Mouse (Mus musculus) kidney, postnatal 10 days (tissue): Measurements from ENCODE around the gene Serpini1.
"Not testable (repeated sequence)": the region's sequence is repeated elsewhere in the genome, so short reads cannot be mapped to it uniquely, and the experiment has no call there.

ENCODE experiments used
- DNase-seq: peaks from one replicate; pipeline ENCODE4 v3.0.0; 2021; ENCODE audit warnings: mixed read lengths

The Serpini1 gene

GRCm38 (mm10) chr3:75639546-75639945 lies 82.2 kb downstream of the Serpini1 start:
- no peak for DNase-seq

- DNase-seq = no peak
Observed at GRCm38 (mm10) chr3:75647542-75647941, 90.2 kb downstream of the Serpini1 start.

GRCm38 (mm10) chr3:75648226-75648625 lies 90.9 kb downstream of the Serpini1 start:
- DNase-seq = no peak

- not testable (repeated sequence) for DNase-seq
Observed at GRCm38 (mm10) chr3:75650416-75651154, 93.2 kb downstream of the Serpini1 start.

- DNase-seq = no peak
Observed at GRCm38 (mm10) chr3:75651603-75652115, 94.3 kb downstream of the Serpini1 start.

- DNase-seq = not testable (repeated sequence)
Observed at GRCm38 (mm10) chr3:75653901-75654300, 96.6 kb downstream of the Serpini1 start.

- no peak for DNase-seq
Observed at GRCm38 (mm10) chr3:75655578-75656344, 98.4 kb downstream of the Serpini1 start.

- no peak for DNase-seq
Observed at GRCm38 (mm10) chr3:75666962-75667361, 109.6 kb downstream of the Serpini1 start.

- no peak for DNase-seq
Observed at GRCm38 (mm10) chr3:75670425-75670824, 113.1 kb downstream of the Serpini1 start.

- no peak for DNase-seq
Observed at GRCm38 (mm10) chr3:75682881-75683280, 125.5 kb downstream of the Serpini1 start.

GRCm38 (mm10) chr3:75686775-75687174 lies 129.4 kb downstream of the Serpini1 start:
- no peak for DNase-seq

- DNase-seq = no peak
Observed at GRCm38 (mm10) chr3:75687187-75687825, 130.0 kb downstream of the Serpini1 start.

GRCm38 (mm10) chr3:75690321-75690720 lies 133.0 kb downstream of the Serpini1 start:
- no peak for DNase-seq

- no peak for DNase-seq
Observed at GRCm38 (mm10) chr3:75692088-75692487, 134.7 kb downstream of the Serpini1 start.
